In the genomic region with DNA sequence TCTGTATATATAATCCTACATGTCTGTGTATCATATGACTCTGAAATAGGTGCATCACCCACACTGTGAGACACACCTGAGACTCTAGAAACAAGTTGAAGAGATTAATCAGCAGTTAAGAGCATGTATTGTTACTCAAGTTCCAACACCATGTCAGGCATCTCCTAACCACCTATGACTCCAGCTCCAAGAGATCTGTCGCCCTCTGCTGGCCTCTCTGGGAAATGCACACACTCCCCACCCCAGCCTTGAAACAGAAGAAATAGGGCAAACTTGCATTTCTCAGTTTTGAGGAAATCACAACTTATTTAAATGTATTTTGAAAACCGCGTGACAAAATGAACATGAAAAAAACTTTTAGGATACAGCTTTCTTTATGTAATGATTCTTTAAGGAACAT, we compare ENCODE assay signal across 10 mouse cellular contexts. TPM values are rescaled to one million over a fixed set of nuclear protein-coding genes. Genes with fewer than 3 reads are reported as not detected.
DNase-seq lines count a peak whose midpoint lies in the region.
"Had no signal": no experiment of that assay in that cellular context is flagged by ENCODE, and none has a peak within 500 bp of the region (broad histone marks: within the 10 kb centered on the region; RNA-seq: fewer than 3 reads in every experiment).

No protein-coding gene starts in this region.

- 12% methylated on average over 3 of the region's 3 CpGs for WGBS in embryonic facial prominence, embryonic 10.5 days

- H3K9me3 ChIP-seq in embryonic facial prominence, embryonic 10.5 days, result no peaks in the 10 kb centered on the region

- no peak overlapping the region for H3K4me3 ChIP-seq in embryonic facial prominence, embryonic 10.5 days

- no peak overlapping the region for H3K27ac ChIP-seq in embryonic facial prominence, embryonic 10.5 days (replicated peaks)
- H3K27ac ChIP-seq: macrophage had no signal

- H3K27me3 ChIP-seq in embryonic facial prominence, embryonic 10.5 days (replicated peaks; ENCODE audit: low read depth, poor library complexity, severe bottlenecking), result no peaks in the 10 kb centered on the region

- no peaks in the 10 kb centered on the region for H3K36me3 ChIP-seq in embryonic facial prominence, embryonic 10.5 days (replicated peaks)
- H3K36me3 ChIP-seq: G1E had no signal

- intact Hi-C loops in heart, postnatal 36 days (cut with DNase I), result loop anchor here (1.0 to 10.0 kb wide), 3 partner anchors 88 to 342 kb away; no protein-coding TSS in a partner anchor

- H3K4me1 ChIP-seq in embryonic facial prominence, embryonic 10.5 days, result no peaks in the 10 kb centered on the region

- DNase-seq in cerebellum, adult 11 months, result peak; percentile 16
- DNase-seq in cerebellum, adult 11-12 months, result no peak
- peak; percentile 37 for DNase-seq in adrenal gland, adult 8-10 months
- DNase-seq in embryonic facial prominence, embryonic 10.5 days (ENCODE audit: low spot score), result peak; percentile 82
- peak; percentile 74 to 87 for DNase-seq in heart, postnatal 36 days
- DNase-seq in layer of hippocampus, postnatal 25 days (ENCODE audit: extremely low spot score in 1 of 2, low spot score in 1 of 2), result peak; percentile 37 to 83
- DNase-seq in mesoderm, embryonic 11.5 days (ENCODE audit: low read depth, low spot score), result peak; percentile 76
- DNase-seq in spleen, postnatal 10 days (ENCODE audit: low spot score in 2 of 2), result peak; percentile 61 to 83

RNA-seq across cellular contexts. Expression of a gene that starts 23.4 kb away (rescaled TPM):
- not detected for total RNA-seq in adrenal gland, adult 8-10 months (2022)
- polyA plus RNA-seq in embryonic facial prominence, embryonic 10.5 days (2016; fragmentation: Nextera tagmentation; extraction: Ambion mirVana), result 0.14 and 0.17 TPM in 2 replicates
- not detected for total RNA-seq in heart, postnatal 36 days (2021)
- total RNA-seq in layer of hippocampus, postnatal 25 days (2021), result under 1 TPM; 0.20 to 0.33 TPM
- polyA plus RNA-seq: G1E, macrophage had no signal

RNA-seq across cellular contexts. Expression of a gene that starts 38.8 kb away (rescaled TPM):
- total RNA-seq in adrenal gland, adult 8-10 months (2022), result 10 to 100 TPM; 15.0 to 22.2 (median 17.6) TPM
- polyA plus RNA-seq in embryonic facial prominence, embryonic 10.5 days (2016; fragmentation: Nextera tagmentation; extraction: Ambion mirVana), result 5.0 and 5.1 TPM in 2 replicates
- total RNA-seq in heart, postnatal 36 days (2021), result 1 to 10 TPM; 6.9 to 9.9 TPM
- 100 to 1,000 TPM in 1 of 2 experiments, 10 to 100 TPM in 1; 98.5 to 111 TPM for total RNA-seq in layer of hippocampus, postnatal 25 days (2021)
- total RNA-seq: G1E had no signal
- polyA plus RNA-seq: G1E had no signal

Comparison
In these comparisons a context has a peak if more than half of its experiments do, and no peak if none do; other contexts are left out.
1. RNA of a gene that starts 38.8 kb away (total RNA-seq): 98.5 to 111 TPM in layer of hippocampus, postnatal 25 days; 15.0 to 22.2 TPM in adrenal gland, adult 8-10 months and 6.9 to 9.9 TPM in heart, postnatal 36 days; every median in the first group is over 4 times any median in the second.